Mouse (Mus musculus) cerebellum, adult 18-20 months (tissue): ENCODE data around the gene Cdc42ep1.

ENCODE experiments used
- DNase-seq, 2 experiments: peaks; one replicate each; pipeline ENCODE4 v3.0.0; 2021

Gene Cdc42ep1

GRCm38 (mm10) chr15:78850059-78850824 lies 7.8 kb downstream of the Cdc42ep1 start:
- no peak for DNase-seq

GRCm38 (mm10) chr15:78850944-78851343 lies 8.5 kb downstream of the Cdc42ep1 start:
- DNase-seq: no peak

- peak; percentile 93 for DNase-seq
Observed at GRCm38 (mm10) chr15:78851505-78852153, 9.2 kb downstream of the Cdc42ep1 start.

- no peak for DNase-seq
Observed at GRCm38 (mm10) chr15:78855303-78855965, 13.0 kb downstream of the Cdc42ep1 start, which contains the start of gene Lgals2. Lgals2 (minus strand) TSS chr15:78855529.

GRCm38 (mm10) chr15:78857009-78857408 lies 14.6 kb downstream of the Cdc42ep1 start:
- DNase-seq: peak; percentile 64 to 66

- peak; percentile 74 to 85 for DNase-seq
Observed at GRCm38 (mm10) chr15:78859311-78859710, 16.9 kb downstream of the Cdc42ep1 start.

GRCm38 (mm10) chr15:78859714-78860113 lies 17.3 kb downstream of the Cdc42ep1 start:
- DNase-seq: no peak

GRCm38 (mm10) chr15:78862280-78862679 lies 19.9 kb downstream of the Cdc42ep1 start:
- DNase-seq: no peak

GRCm38 (mm10) chr15:78863154-78863553 lies 20.7 kb downstream of the Cdc42ep1 start:
- DNase-seq: no peak

GRCm38 (mm10) chr15:78863852-78864253 lies 21.4 kb downstream of the Cdc42ep1 start:
- no peak for DNase-seq

- DNase-seq: no peak
Observed at GRCm38 (mm10) chr15:78868398-78868797, 26.0 kb downstream of the Cdc42ep1 start.

- DNase-seq: no peak
Observed at GRCm38 (mm10) chr15:78868826-78869233, 26.4 kb downstream of the Cdc42ep1 start.

- peak; percentile 59 to 77 for DNase-seq
Observed at GRCm38 (mm10) chr15:78869775-78870174, 27.4 kb downstream of the Cdc42ep1 start.

GRCm38 (mm10) chr15:78872021-78872608 lies 29.7 kb downstream of the Cdc42ep1 start:
- DNase-seq: no peak

- no peak for DNase-seq
Observed at GRCm38 (mm10) chr15:78873803-78874435, 31.5 kb downstream of the Cdc42ep1 start.

- DNase-seq: no peak
Observed at GRCm38 (mm10) chr15:78874989-78875388, 32.6 kb downstream of the Cdc42ep1 start.

- no peak for DNase-seq
Observed at GRCm38 (mm10) chr15:78875537-78875936, 33.1 kb downstream of the Cdc42ep1 start.

- peak; percentile 85 to 86 for DNase-seq
Observed at GRCm38 (mm10) chr15:78876258-78876696, 33.9 kb downstream of the Cdc42ep1 start.

GRCm38 (mm10) chr15:78876991-78877809 lies 34.8 kb downstream of the Cdc42ep1 start, which contains the start of gene Gga1:
Gga1 (plus strand) TSS chr15:78877190.
- peak; percentile 93 to 95 for DNase-seq

- DNase-seq: peak in 1 of 2 experiments; percentile 29
Observed at GRCm38 (mm10) chr15:78877810-78878390, 35.5 kb downstream of the Cdc42ep1 start.
